In the genomic region with DNA sequence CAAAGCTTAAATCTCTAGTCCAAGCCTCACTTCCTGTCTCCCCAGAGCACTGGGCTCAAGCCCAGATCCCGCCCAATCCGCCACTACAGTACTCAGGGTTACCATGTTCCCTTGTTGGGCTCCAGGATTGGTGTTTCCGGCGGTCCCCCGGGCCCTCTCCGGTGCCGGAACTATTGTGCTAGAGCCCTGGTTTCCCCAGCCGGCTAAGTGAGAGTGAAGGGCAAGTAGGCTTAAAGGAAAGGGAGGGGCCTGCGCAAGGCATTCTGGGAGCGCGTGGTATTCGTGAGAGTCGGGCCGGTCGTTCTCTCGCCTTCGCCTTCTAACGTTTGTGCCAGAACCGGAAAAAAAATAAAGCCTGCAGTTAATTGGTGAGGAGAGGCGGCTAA, we compare ENCODE assay signal across 8 mouse cellular contexts. TPM values are rescaled to one million over a fixed set of nuclear protein-coding genes. Genes with fewer than 3 reads are reported as not detected.
DNase-seq lines count a peak whose midpoint lies in the region; ATAC-seq lines count a peak whose summit lies in the region.

A gene (minus strand): TSS at position 215 of the 386 bp plus-strand sequence.

- H3K9me3 ChIP-seq in hindbrain, embryonic 16.5 days (ENCODE audit: control insufficient read depth, low read length) = no peaks in the 10 kb centered on the region

- H3K4me2 ChIP-seq in hindbrain, embryonic 16.5 days (ENCODE audit: low read length) = peak within 1 kb of the TSS; percentile 69

- under 1% methylated on average over 20 of the region's 20 CpGs for WGBS in hindbrain, embryonic 16.5 days
- WGBS in macrophage (ENCODE audit: missing documents) = 1% methylated on average over 20 of the region's 20 CpGs

- H3K36me3 ChIP-seq in hindbrain, embryonic 16.5 days (ENCODE audit: control insufficient read depth, insufficient read depth, low read length) = peaks cover 7% of the 10 kb centered on the region
- no peaks in the 10 kb centered on the region for H3K36me3 ChIP-seq in macrophage (ENCODE audit: inconsistent target)

- peak within 1 kb of the TSS; percentile 98 for H3K27ac ChIP-seq in hindbrain, embryonic 16.5 days (ENCODE audit: low read depth, low read length)
- peak within 1 kb of the TSS; percentile 96 for H3K27ac ChIP-seq in macrophage

- peak; percentile 89 for DNase-seq in WW6 (ENCODE audit: low read depth, low spot score)
- DNase-seq in cerebellum, postnatal 4 days (ENCODE audit: low spot score in 2 of 2) = peak; percentile 93 to 97
- DNase-seq in gastrocnemius, adult 18-20 months (ENCODE audit: low spot score) = peak; percentile 99
- DNase-seq in left cerebral cortex, adult 18-20 months (ENCODE audit: low spot score in 2 of 2) = peak; percentile 96 to 97
- peak; percentile 97 for DNase-seq in right cerebral cortex, adult 18-20 months
- DNase-seq in urinary bladder, postnatal 10 days (ENCODE audit: low spot score) = peak; percentile 83

- H3K4me3 ChIP-seq in hindbrain, embryonic 16.5 days (ENCODE audit: low read length) = peak within 1 kb of the TSS; percentile 89
- H3K4me3 ChIP-seq in macrophage (ENCODE audit: inconsistent target) = peak within 1 kb of the TSS; percentile 100

- peaks cover 23% of the 10 kb centered on the region for H3K4me1 ChIP-seq in hindbrain, embryonic 16.5 days (ENCODE audit: control insufficient read depth, insufficient read depth, low read depth, low read length)

- no peaks in the 10 kb centered on the region for H3K27me3 ChIP-seq in hindbrain, embryonic 16.5 days (replicated peaks; ENCODE audit: control insufficient read depth, insufficient read depth, low read length)

- ATAC-seq in hindbrain, embryonic 16.5 days = peak; percentile 93

- H3K79me2 ChIP-seq in macrophage (ENCODE audit: inconsistent target) = peaks cover 86% of the 10 kb centered on the region

- peak within 1 kb of the TSS; percentile 94 for H3K9ac ChIP-seq in hindbrain, embryonic 16.5 days (ENCODE audit: low read depth, low read length)

RNA-seq across cellular contexts. Expression of the gene that starts here (rescaled TPM):
- total RNA-seq in gastrocnemius, adult 18-20 months (2021) = 10 to 100 TPM; 43.6 to 61.5 TPM
- 15.4 and 19.8 TPM in 2 replicates for polyA plus RNA-seq in hindbrain, embryonic 16.5 days (2015; fragmentation: Nextera tagmentation; extraction: Ambion mirVana)
- total RNA-seq in left cerebral cortex, adult 18-20 months (2021) = 10 to 100 TPM; 15.3 to 15.9 TPM
- total RNA-seq in macrophage (2018; cell fraction: chromatin; rRNA removed) = 10 to 100 TPM; 19.8 to 80.0 (median 35.9) TPM
- total RNA-seq in macrophage (2018; cell fraction: cytosol; rRNA removed) = 10 to 100 TPM; 15.9 to 39.8 (median 19.8) TPM
- total RNA-seq in macrophage (2018; cell fraction: nucleus; rRNA removed) = 10 to 100 TPM; 20.8 to 63.6 (median 30.7) TPM
- 11.2 to 15.3 TPM (median 12.4 TPM) in 3 replicates for polyA plus RNA-seq in macrophage (2018)

Comparison
In these comparisons a context has a peak if more than half of its experiments do, and no peak if none do; other contexts are left out.
1. Peak in every context shown above with its lines: DNase-seq, ATAC-seq, H3K4me3 ChIP-seq and H3K27ac ChIP-seq.